Mouse (Mus musculus) A20 (cell line): ENCODE measurements around the gene Galnt18.
A peak's percentile ranks its signal among the peaks of the same experiment; 100 is the strongest.

ENCODE experiments used
- DNase-seq: peaks from one replicate; pipeline ENCODE4 v3.0.0-alpha.2; 2011; ENCODE audit warnings: low read depth, low spot score

Galnt18 gene

DNA sequence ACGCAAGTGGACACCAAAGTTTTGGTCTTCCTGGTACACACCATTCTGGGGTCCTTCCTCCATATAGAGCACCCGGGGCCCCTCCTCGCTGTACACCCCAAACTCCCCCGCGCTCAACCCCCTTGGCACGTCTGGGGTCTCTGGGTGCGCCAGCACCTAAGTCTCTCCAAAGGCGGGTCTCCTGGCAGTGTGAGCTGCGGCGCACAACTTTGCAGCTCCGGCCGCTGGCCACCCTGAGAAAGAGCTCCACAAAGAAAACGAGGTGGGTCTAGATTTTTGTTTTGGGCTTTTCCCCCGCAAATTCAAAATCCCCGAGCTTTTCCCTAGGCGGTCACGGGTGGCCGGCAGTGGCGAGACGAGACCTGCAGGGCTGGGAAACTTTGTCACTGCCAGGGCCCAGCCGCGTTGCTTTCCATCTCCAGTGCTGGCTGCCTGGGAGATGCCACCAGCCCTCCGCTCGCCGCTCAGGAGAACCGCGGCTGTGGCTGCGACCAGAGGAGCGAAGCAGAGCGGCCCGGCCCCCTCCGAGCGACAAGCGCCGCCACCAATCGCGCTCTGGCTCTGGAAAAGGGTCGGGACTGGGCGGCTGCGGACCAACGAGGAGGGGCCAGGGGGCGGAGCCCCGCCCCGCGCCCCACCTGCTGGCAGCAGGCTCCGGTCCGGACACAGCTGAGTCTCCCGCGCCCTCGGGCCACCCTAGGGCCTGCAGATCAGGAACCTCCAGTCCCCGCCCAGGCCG, at the start of gene Galnt18:
TSS of gene Galnt18 (minus strand) at position 474 of the 739 bp plus-strand sequence.
- no peak for DNase-seq

DNA sequence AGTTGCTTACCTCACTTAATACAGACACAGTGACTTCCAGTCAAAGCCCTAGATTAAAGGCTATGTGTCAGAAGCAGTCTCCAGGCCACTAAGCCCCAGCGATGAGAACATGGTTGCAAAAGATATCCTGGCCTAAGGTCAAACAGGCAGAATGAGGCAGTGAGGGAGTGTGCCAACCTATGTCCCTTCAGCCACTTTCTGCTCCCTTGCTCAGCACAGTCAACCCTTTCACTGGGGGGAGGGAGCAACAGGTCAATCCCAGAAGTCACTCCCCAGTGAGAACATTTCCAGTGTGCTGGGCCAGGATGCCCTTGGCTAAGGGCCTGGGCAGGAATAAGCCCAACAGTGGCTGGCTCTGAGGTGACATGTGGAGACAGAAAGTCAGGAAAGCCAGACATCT, 47.6 kb upstream of the Galnt18 start:
- no peak for DNase-seq

DNA sequence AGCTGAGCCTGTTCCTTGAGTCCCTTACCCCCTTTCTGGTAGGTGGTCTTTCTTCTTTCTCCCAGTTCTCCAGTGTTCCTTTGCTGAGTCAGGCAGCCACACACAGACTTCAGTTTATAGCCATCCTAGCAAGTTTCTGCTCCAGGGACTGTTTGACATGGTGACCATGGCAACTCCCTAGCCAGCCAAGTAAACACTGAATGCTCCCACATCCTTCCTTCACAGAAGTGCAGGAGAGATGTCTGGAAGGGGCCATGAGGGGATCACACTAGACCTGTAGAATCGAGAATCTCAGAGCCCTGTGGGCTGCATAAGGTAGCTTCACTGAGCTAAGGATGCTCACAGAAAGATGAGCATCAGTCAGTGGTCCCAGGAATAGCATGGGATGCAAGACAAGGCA, 33.3 kb upstream of the Galnt18 start:
- no peak for DNase-seq

GRCm38 (mm10) chr7:111811036-111811435, 31.3 kb upstream of the Galnt18 start:
- no peak for DNase-seq

GRCm38 (mm10) chr7:111809796-111810195, 30.0 kb upstream of the Galnt18 start:
- DNase-seq, result no peak

- DNase-seq, result no peak
Measured at GRCm38 (mm10) chr7:111806083-111806482, 26.3 kb upstream of the Galnt18 start.

DNA sequence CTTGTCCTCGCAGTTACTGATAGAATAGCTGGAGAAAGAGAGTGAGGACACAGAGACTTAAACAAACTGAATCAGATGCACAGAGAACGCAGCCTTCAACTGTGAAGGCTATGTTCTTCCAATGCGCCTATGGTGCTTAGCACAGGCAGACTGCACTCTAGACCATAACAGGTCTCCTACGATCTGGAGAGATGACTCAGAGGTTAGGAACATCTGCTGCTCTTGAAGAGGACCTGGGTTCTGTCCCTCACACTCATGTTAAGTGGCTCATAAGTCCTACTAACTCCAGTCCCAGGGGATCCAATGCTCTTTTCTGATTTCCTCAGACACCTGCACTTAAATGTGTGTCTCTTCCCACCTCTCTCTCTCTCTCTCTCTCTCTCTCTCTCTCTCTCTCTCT, 24.9 kb upstream of the Galnt18 start:
- DNase-seq, result no peak

DNA sequence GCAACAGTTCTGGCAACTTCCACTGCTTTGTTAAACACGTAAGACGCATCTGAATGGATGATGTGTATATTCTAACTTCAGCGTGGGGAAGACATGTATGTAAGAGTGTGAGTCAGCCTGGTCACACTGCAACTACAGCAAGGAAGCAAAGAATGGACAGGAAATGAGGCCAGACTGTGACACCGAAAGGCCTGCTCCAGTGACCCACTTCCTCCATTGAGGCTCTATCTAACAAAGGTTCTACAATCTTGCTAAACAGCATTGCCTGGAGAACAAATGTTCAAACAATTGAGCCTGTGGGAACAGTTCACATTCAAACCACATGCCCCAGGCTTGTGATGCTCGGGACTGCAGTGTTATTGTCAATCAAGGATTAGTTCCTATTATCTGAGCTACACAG, 21.0 kb upstream of the Galnt18 start:
- DNase-seq, result no peak

GRCm38 (mm10) chr7:111800120-111800519, 20.3 kb upstream of the Galnt18 start:
- DNase-seq, result no peak

GRCm38 (mm10) chr7:111799021-111799420, 19.2 kb upstream of the Galnt18 start:
- DNase-seq, result no peak

DNA sequence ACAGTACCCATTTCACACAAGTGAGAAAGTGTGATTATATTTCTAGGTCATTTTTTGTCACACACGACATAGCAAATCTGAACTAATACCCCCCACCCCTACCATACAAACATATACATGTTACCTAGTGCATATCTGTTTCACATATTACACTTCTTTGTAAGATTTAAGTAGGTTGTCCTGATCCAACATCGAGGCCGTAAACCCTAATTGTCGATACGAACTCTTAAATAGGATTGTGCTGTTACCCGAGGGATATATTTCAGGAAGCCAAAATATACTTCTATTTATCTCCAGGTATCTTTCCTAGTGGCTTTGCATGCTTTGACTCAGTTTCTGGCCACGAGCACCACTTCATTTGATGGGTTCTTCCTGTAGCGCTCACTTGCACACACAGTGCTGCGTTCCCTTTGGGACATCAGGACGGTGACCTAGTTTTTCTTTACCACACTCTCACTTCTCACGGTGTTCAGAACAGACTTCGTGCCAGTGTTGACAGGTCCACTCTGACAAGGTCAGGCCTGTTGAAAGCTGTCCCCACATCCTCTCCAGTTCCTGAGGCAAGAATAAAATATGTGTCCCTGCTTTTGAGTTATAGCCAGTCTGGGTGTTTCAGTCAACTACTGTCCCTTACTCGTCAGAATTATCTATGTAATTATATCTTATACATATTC, 17.7 kb upstream of the Galnt18 start:
- DNase-seq, result no peak

DNA sequence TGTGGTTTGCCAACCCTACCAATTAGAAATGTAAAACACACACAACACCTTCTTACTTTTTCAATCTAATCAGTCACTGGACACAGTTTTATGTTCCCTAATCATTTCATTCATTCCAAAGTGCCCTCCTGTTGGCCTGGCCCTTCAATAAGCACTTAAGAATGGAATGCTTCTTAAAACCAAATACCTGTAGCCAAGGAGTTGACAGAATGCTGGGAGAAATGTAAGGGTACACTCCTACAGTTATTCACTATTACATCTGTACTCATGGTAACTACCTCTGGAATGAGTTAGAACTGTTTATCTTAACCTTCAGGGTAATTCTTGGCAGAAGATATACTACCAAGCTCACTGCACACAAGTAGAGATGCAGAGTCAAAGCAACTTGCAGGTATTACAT, 15.3 kb upstream of the Galnt18 start:
- no peak for DNase-seq

DNA sequence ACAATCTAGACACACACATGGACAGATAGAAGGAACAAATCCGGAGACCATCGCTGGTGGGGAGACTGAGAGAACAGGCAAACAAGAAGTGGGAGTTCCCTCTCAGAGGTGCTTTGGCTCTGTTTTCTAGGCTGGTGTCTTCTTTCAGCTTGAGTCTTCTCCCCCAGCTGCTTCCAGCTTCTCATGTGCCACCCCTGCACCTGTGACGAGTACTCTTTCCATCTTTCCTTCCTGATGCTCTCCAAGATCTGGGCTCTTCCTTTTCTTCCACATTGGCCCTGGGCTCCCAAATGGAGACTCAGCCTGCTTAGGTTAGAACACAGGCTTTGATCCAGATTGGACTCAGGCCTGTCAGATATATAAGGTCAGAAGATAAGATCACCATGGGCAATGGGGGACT, 12.4 kb upstream of the Galnt18 start:
- no peak for DNase-seq

GRCm38 (mm10) chr7:111791347-111791746, 11.6 kb upstream of the Galnt18 start:
- DNase-seq, result no peak

DNA sequence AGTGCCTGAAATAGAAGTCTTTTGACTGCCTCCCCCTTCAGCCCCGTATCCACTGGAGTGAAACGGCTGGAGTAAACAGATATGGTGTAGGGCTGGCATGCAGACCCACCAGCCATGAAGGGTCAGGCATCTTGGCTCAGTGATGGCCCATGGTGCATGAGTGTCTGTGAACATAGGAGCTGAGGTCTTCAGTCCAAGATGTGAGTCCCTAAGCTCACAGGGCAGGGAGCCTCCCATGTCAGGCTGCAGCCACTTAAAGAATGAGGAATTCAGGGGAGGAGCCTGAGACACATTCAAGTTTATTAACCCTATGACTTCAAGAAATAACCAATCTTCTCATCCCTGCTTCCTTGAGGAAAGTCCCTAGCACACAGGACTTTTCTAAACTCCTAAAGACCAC, 8.1 kb upstream of the Galnt18 start:
- DNase-seq, result no peak

DNA sequence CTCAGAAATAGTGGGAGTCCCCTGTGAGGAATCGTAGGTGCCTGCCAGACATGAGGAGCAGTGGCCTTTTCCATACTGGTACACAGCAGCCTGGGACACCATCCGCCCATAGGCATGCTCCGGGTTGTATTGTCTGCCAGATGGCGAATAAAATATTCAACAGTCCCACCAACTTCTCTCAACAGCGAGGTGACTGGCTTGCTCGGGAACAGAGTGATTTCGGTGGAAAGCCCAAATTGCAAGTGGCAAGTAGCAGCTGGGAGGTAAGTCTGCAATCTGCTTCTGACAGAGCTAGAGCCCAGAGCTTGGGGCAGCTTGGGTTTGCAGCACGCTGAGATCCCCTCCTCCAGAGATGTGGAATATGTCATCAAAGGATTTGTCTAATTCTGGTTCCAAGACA, 5.7 kb upstream of the Galnt18 start:
- no peak for DNase-seq

- DNase-seq, result peak; percentile 42
Measured at GRCm38 (mm10) chr7:111782126-111782525, 2.3 kb upstream of the Galnt18 start.

DNA sequence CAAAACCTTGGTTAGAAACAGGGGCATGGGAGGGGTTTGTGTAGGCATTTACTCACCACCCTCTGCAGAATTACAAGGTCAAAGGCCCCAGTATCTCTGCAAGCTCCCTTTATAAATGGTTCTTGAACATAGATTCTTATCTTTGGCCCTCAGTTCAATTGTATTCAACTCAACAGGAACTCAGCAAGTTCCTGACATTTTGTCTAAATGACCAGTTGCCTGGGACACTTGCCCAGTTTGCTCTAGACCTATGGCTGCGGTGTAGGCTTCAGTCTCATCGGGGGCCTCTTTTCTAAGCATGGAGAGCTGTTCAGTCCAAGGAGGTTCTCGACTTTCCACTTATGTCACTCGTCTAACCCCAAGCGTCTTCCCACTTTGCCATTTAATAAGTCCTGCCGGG, 1.5 kb upstream of the Galnt18 start:
- no peak for DNase-seq

DNA sequence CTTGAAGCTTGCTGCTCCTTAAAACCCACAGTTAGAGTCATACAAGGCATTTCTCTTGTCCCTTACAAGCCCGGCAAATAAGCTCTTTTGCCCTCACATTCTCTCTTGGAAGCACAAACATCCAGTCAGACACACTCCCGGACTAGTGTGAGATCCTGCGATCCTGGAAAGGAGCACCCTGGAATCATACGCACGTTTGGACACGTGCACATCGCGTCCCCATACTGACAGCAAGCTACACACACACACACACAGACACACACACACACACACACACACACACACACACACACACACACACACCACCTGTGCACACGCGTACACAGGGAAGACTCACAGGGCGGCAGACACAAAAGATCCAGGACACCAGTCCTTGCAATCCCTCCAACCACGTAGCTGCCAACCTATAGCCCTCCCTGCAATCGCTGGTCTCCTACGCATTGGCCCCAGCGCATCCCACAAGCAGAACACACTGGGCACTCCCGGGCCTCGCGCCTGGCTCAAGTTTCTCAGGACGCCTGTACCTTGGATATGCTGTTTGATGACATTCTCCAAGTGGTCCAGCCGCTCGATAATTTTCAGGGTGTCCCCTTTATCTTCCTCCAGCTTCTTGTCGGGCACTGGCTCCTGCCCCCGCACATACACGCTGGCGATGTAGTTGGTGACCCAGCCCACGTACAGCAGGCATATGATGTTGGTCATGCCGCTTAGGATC, 831 bp downstream of the Galnt18 start:
- DNase-seq, result no peak

DNA sequence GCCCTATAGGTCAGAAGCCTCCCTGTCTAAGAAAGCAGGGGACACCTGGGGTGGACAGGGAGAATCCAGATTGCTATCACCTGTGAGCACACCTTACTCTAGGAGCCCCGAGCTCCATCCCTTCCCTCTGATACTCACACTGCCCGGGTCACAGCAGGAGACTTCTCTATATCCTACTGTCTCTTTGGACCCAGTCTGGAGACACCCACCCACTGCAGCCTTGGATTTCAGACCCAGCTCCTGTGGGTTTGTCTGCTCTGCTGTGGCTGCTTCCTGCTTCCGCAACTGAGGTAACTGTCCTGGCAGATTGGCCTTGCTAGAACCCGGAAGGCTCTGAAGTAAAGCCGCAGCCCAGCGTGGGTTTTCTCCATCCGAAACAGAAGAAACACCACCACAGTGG, 1.6 kb downstream of the Galnt18 start:
- no peak for DNase-seq

DNA sequence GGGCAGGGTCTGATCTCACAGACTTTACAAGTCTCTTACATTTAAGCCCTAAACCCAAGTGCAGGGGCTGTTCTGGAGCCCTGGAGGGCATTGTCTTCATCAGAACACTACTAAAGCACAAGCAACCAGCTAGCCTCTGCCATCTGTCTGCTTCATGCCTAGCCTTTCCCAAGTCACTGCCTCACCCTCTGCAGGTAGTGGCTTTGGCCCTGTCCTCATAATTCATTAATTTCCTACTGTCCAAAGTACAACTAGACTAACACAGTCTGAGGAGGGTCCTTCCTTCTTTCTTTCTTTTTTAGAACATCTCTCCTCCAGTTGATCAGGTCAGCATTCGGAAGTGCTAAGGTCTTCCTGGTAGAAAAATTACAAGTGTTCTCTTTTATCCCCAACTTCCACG, 2.6 kb downstream of the Galnt18 start:
- DNase-seq, result no peak

DNA sequence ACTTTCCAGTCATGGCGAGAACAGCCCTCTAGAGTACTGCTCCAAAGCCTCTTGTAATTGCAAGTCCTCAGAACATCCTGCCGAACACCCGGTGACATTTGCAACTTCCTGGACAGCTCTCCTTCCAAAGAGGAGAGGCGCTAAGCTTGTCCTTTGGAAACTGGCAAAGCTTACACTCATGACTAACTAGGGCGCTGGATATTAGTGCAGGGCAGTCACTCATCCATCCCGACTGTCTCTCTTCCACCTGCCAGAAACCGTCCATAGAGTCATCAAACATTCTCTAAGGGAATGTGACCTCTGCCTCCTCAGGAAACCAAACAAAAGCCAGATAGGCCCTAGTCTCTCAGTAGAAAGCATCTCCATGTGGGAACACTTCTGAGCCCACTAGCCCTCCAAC, 3.6 kb downstream of the Galnt18 start:
- DNase-seq, result no peak

GRCm38 (mm10) chr7:111772398-111772797, 7.4 kb downstream of the Galnt18 start:
- no peak for DNase-seq
